Mouse (Mus musculus) stomach, embryonic 14.5 days (tissue): Measurements from ENCODE around the gene Il12rb1. TPM values are rescaled to one million over a fixed set of nuclear protein-coding genes. Genes with fewer than 3 reads are reported as not detected.

Source experiments
- ATAC-seq: fragments of 200-750 bp; cut with Nextera tagmentation; 2 replicates; pipeline ENCODE4 v1.8.0; 2017; ENCODE audit warnings: low read depth, moderate TSS enrichment; ENCODE audit not compliant: insufficient number of reproducible peaks, insufficient read depth, low FRiP score
- H3K27ac ChIP-seq: fragments of 300-500 bp; sonication (generic); 2 replicates; pipeline ENCODE4 v1.5.1; 2014; ENCODE audit warnings: mild to moderate bottlenecking, low read length, moderate library complexity, mixed read lengths
- H3K27me3 ChIP-seq: fragments of 300-500 bp; sonication (generic); 2 replicates; pipeline ENCODE4 v1.6.1; 2014; ENCODE audit warnings: low read length, control low read depth, mixed read lengths; ENCODE audit not compliant: control insufficient read depth, insufficient read depth
- H3K36me3 ChIP-seq: fragments of 300-500 bp; sonication (generic); 2 replicates; pipeline ENCODE4 v1.6.1; 2014; ENCODE audit warnings: mild to moderate bottlenecking, control low read depth, low read length, moderate library complexity, mixed read lengths; ENCODE audit not compliant: control insufficient read depth, insufficient read depth
- H3K4me1 ChIP-seq: fragments of 300-500 bp; sonication (generic); 2 replicates; pipeline ENCODE4 v1.6.1; 2014; ENCODE audit warnings: low read length, control low read depth, mixed read lengths; ENCODE audit not compliant: control insufficient read depth, insufficient read depth
- H3K4me2 ChIP-seq: fragments of 300-500 bp; sonication (generic); replicated peaks from 2 replicates; pipeline ENCODE4 v1.6.1; 2014; ENCODE audit warnings: low read depth, low read length, control low read depth
- H3K4me3 ChIP-seq: fragments of 300-500 bp; sonication (generic); 2 replicates; pipeline ENCODE4 v1.5.1; 2014; ENCODE audit warnings: low read depth, low read length, control low read depth
- H3K9ac ChIP-seq: fragments of 300-500 bp; sonication (generic); replicated peaks from 2 replicates; pipeline ENCODE4 v1.6.1; 2014; ENCODE audit warnings: low read depth, mild to moderate bottlenecking, control low read depth, low read length, moderate library complexity, mixed read lengths
- H3K9me3 ChIP-seq: fragments of 300-500 bp; sonication (generic); 2 replicates; pipeline ENCODE4 v1.6.1; 2016; ENCODE audit warnings: low read depth, low read length, control low read depth; ENCODE audit not compliant: control insufficient read depth
- WGBS: fragments of 180-500 bp; shearing (Covaris S2); extraction: QIAGEN DNeasy Blood & Tissue Kit; methylation state at CpG from one replicate; pipeline ENCODE4 v1.1.7; 2014; 5-methylcytosine and 5-hydroxymethylcytosine counted together
- polyA plus RNA-seq: library from polyadenylated mRNA; unstranded; fragments of >200 nt; fragmentation: Nextera tagmentation; extraction: Ambion mirVana; gene quantifications from 2 replicates; pipeline ENCODE4 v1.2.1, GENCODE M21; 2014

Il12rb1 gene
- polyA plus RNA-seq, 1 experiment from 2014 or later: not detected

- H3K9ac ChIP-seq: no peak overlapping the region
- H3K4me1 ChIP-seq: peaks cover 36% of the 10 kb centered on the region; the same call in 1 of the 2 replicates
- no peak for ATAC-seq
- no peaks in the 10 kb centered on the region for H3K27me3 ChIP-seq
- peaks cover 43% of the 10 kb centered on the region for H3K36me3 ChIP-seq
- no peak overlapping the region for H3K4me3 ChIP-seq
- no peak overlapping the region for H3K27ac ChIP-seq
- WGBS: 91% methylated on average over 13 of the region's 13 CpGs
- H3K9me3 ChIP-seq: no peaks in the 10 kb centered on the region
- no peak overlapping the region for H3K4me2 ChIP-seq
Observed at GRCm38 (mm10) chr8:70770748-70771147, 37.5 kb upstream of the Il12rb1 start.

- Histone ChIP-seq H3K4me2 (no peak overlapping the region), H3K4me3 (no peak overlapping the region), H3K27ac (no peak overlapping the region), H3K9ac (no peak overlapping the region), H3K36me3 (peaks cover 43% of the 10 kb centered on the region), H3K4me1 (peaks cover 36% of the 10 kb centered on the region; the same call in 1 of the 2 replicates), H3K27me3 (no peaks in the 10 kb centered on the region), H3K9me3 (no peaks in the 10 kb centered on the region)
- WGBS: 80% methylated on average over 7 of the region's 7 CpGs
- ATAC-seq: no peak
Observed at GRCm38 (mm10) chr8:70771217-70771616, 37.0 kb upstream of the Il12rb1 start.

DNA sequence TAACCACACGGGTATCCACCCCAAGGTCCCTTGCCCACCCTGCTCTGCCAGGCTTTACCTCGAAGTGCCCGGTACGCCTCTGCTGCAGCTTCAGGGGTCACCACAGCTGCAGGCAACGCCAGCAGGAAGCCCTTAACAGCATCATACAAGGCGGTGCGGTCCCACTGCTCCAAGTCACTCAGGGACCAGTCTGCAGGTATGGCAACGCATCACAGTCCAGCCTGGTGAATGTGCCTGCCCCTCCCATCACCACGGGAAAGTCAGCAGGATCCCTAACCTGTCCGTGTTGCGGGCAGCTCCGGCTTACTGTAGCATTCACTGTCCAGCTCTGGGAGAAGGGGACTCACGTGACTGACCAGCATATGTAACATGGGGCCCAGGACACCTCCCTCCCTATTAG is 36.2 kb upstream of the Il12rb1 start:
- ATAC-seq: no peak
- peaks cover 43% of the 10 kb centered on the region for H3K36me3 ChIP-seq
- H3K9ac ChIP-seq: no peak overlapping the region
- no peak overlapping the region for H3K27ac ChIP-seq
- WGBS: 93% methylated on average over 13 of the region's 13 CpGs
- no peaks in the 10 kb centered on the region for H3K27me3 ChIP-seq
- H3K9me3 ChIP-seq: no peaks in the 10 kb centered on the region
- no peak overlapping the region for H3K4me2 ChIP-seq
- H3K4me1 ChIP-seq: peaks cover 31% of the 10 kb centered on the region; the same call in 1 of the 2 replicates
- H3K4me3 ChIP-seq: no peak overlapping the region

GRCm38 (mm10) chr8:70772890-70773289 is 35.4 kb upstream of the Il12rb1 start:
- Histone ChIP-seq H3K36me3 (peaks cover 41% of the 10 kb centered on the region), H3K9ac (no peak overlapping the region)

GRCm38 (mm10) chr8:70773410-70773809 is 34.8 kb upstream of the Il12rb1 start:
- Histone ChIP-seq H3K36me3 (peaks cover 36% of the 10 kb centered on the region), H3K4me1 (peaks cover 37% of the 10 kb centered on the region), H3K9me3 (no peaks in the 10 kb centered on the region), H3K27ac (peak overlapping the region; percentile 61), H3K9ac (no peak overlapping the region), H3K4me3 (no peak overlapping the region), H3K4me2 (peak overlapping the region; percentile 19; the same call in 1 of the 2 replicates), H3K27me3 (no peaks in the 10 kb centered on the region)
- 69% methylated on average over 5 of the region's 5 CpGs for WGBS
- ATAC-seq: no peak

More at GRCm38 (mm10) chr8:70772890-70773289, 35.4 kb upstream of the Il12rb1 start:
- no peaks in the 10 kb centered on the region for H3K27me3 ChIP-seq
- H3K4me2 ChIP-seq: no peak overlapping the region
- H3K4me1 ChIP-seq: peaks cover 34% of the 10 kb centered on the region
- peak overlapping the region; percentile 61 for H3K27ac ChIP-seq
- 74% methylated on average over 9 of the region's 9 CpGs for WGBS
- ATAC-seq: no peak
- no peaks in the 10 kb centered on the region for H3K9me3 ChIP-seq
- no peak overlapping the region for H3K4me3 ChIP-seq

GRCm38 (mm10) chr8:70773833-70774232 is 34.4 kb upstream of the Il12rb1 start:
- H3K9me3 ChIP-seq: no peaks in the 10 kb centered on the region
- H3K36me3 ChIP-seq: peaks cover 32% of the 10 kb centered on the region
- peak overlapping the region; percentile 61 for H3K27ac ChIP-seq
- 52% methylated on average over 9 of the region's 9 CpGs for WGBS
- H3K4me1 ChIP-seq: peaks cover 37% of the 10 kb centered on the region
- no peak for ATAC-seq
- peak overlapping the region; percentile 19; the same call in 1 of the 2 replicates for H3K4me2 ChIP-seq
- H3K27me3 ChIP-seq: no peaks in the 10 kb centered on the region
- H3K9ac ChIP-seq: 0 out of 2 replicates have a peak overlapping the region, but pooled peaks have one; percentile 30
- no peak overlapping the region for H3K4me3 ChIP-seq

- peaks cover 38% of the 10 kb centered on the region for H3K36me3 ChIP-seq
- 0 out of 2 replicates have a peak overlapping the region, but pooled peaks have one; percentile 10 for H3K9ac ChIP-seq
- peaks cover 37% of the 10 kb centered on the region for H3K4me1 ChIP-seq
- WGBS: 97% methylated on average over 18 of the region's 18 CpGs
- H3K27me3 ChIP-seq: no peaks in the 10 kb centered on the region
- H3K4me2 ChIP-seq: no peak overlapping the region
- H3K9me3 ChIP-seq: no peaks in the 10 kb centered on the region
- H3K27ac ChIP-seq: no peak overlapping the region
- no peak for ATAC-seq
- no peak overlapping the region for H3K4me3 ChIP-seq
Observed at GRCm38 (mm10) chr8:70774740-70775139, 33.5 kb upstream of the Il12rb1 start.

GRCm38 (mm10) chr8:70775227-70775626 is 33.0 kb upstream of the Il12rb1 start:
- Histone ChIP-seq H3K4me3 (peak overlapping the region; percentile 91; the same call in 1 of the 2 replicates), H3K36me3 (peaks cover 40% of the 10 kb centered on the region), H3K9me3 (no peaks in the 10 kb centered on the region), H3K4me2 (peak overlapping the region; percentile 88), H3K9ac (peak overlapping the region; percentile 98), H3K27me3 (no peaks in the 10 kb centered on the region), H3K27ac (no peak overlapping the region), H3K4me1 (peaks cover 37% of the 10 kb centered on the region)
- ATAC-seq: no peak
- WGBS: 89% methylated on average over 5 of the region's 5 CpGs
